Mouse (Mus musculus) cerebellum, adult 8-10 months (tissue): ENCODE results near the gene Cyth2.
A peak's percentile ranks its signal among the peaks of the same experiment; 100 is the strongest.

ENCODE experiments used
- DNase-seq: peaks from one replicate; pipeline ENCODE4 v3.0.0; 2022

The Cyth2 gene

DNA sequence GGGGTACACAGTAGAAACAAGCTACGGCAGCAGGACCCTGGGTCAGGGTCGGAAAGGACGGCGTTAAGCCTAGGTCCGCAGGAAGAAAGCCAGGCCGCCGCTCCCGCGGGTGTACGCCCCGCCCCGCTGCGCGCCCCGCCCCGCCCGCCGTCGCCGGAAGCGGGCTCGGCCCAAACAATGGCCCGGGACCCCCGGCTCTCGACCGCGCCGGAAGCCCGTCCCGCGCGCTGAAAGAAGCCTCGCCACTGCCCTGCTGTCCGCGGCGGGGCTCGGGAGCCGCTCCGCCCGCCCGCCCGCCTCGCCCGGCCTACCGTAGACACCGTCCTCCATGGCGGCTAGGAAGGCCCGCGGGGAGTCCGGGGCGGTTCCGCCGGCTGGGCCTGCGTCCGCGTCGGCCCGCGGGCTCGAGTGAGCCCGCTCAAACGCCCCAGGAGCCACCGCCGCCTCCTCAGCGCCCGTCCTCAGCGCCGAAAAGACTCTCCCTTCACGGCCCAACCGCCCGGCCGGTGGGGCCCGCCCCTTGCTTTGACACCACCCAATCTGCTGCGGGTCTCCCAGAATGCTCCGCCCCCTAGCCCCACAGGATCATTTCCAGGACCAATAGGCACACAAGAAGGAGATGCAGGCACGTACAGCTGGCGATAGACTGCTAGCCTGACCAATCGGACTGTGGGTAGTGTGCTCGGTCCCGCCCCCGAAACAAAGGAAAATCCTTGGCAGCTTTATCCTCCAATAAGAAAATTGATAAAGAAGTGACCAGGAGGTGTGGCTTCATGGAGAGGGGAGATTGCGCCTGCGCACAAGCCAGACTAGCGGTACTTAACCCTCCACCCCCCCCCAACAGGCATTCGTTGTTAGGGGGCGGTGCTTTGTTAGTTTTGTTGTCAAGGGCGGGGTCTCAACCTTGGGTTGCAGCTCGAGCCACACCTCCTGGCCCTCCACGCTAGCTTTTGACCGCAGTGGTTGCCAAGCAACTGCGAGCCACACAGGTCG lies at the start of gene Cyth2:
TSS of gene Cyth2 (minus strand) at position 795 of the 993 bp plus-strand sequence.
- DNase-seq = peak; percentile 99

DNA sequence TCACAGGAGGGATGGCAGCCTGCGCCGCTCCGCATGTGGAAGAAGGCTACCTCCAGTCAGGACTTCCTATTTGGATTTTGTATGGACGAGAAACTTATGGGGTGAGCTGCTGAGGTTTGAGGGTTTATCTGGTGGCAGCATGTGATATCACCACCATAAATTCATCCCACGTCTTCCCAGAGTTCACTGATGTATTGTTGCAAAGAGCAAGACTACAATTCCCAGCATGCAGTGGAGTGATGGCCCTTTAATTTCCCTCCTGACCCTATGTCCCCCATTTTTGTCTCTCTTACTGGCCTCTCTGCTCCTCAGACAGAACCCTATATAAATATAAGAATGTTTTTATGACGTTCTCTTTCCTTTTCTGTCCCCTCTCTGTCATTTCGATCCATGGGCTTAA lies 48.4 kb upstream of the Cyth2 start:
- no peak for DNase-seq

DNA sequence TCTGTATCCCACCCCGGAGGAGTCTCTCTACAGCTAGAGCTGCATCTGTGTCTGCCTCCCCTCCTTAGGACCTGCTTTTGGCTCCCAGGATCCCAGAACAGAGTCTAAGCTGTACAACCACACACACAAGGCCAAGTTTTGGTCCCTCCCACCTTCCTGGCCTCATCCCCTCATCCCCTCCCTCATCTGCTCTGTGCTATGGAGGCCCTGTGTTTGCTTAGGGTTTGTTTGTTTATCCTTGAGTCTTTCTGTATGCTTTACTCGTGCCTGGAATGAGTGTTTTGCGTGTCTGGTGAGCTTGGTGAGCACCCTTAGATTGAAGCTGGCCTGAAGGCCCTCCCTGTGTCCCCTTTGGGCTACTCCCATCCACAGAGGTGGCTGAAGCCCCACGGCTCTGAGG lies 44.6 kb upstream of the Cyth2 start:
- no peak for DNase-seq

DNA sequence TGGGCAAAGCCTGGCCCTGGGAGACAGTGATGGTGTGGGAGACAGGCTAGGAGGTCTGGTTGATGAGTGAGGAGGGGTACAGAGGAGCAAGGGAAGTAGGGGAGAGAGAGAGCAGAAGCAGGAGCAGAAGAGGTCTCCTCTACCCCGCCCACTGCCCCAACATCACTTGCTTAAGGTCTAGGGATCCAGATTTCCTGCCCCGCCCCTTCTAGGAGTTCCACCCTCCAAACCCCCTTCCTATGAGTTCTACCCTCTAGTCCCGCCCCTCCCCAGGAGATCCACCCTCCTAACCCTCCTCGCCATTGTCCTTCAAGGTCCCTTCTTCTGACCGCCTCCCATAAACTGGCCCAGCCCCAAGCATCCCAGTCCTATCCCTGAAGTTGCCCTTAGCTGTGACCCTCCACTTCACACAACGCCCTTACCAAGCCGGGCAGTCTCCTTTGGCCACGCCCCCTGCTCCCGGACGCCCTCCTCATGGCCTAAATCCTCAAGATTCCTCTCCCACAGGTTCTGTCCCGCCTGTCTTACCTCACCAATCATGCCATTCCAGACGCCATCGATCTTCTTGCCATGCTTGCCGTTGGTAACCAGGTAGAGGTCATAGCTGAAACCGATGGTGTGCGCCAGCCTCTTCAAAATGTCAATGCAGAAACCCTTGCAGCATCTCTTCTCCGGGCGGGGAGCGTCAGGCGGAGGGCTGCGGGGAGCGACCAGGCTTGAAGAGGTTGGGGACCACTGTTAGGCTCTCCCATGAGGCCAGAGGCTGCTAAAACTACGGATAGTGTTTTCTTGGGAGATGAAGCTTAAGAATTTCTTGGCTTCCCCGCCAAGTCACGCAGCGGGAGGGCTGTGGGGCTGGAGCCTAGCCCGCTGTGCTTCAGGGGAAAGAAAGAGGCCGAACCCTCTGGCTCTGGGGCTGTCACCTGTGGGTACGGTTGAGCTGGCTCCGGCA lies 42.8 kb upstream of the Cyth2 start:
- peak; percentile 67 for DNase-seq

DNA sequence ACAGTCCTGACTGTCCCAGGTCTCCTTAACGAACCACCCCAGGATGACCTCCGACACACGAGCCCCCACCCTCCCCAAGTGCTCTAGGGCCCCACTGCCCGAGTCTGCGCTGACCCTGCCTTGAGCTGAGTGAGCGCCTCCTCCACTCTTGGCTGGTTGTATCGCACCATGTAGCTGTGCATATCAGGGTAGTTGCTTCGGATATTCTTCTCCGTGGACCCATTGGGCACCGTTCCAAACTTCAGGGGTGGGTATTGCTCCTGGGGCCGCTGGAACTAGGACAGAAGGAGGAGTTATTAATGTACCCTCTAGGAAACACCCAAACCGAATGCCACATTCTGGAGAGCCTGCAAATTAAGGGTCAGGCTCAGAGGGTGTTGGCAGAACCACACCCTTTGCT lies 38.7 kb upstream of the Cyth2 start:
- no peak for DNase-seq

DNA sequence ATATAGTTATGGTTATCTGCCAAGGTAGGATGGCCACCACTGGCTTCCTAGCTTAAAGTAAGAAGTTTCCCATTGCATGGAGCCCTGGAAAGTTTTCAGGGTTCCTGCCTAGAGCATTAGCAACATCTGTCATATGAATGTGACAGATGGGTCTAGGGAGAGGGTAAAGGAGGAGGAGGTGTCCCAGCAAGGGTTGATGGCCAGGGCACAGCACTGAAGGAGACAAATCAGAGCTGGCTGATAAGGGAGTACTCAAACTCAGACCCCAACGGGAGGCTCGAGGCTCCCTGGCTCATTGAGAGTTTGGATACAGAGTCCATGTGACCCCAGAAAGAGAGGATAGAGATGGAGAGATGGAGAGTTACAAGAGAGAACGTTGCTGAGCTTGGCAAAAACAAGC lies 36.3 kb upstream of the Cyth2 start:
- DNase-seq = no peak

DNA sequence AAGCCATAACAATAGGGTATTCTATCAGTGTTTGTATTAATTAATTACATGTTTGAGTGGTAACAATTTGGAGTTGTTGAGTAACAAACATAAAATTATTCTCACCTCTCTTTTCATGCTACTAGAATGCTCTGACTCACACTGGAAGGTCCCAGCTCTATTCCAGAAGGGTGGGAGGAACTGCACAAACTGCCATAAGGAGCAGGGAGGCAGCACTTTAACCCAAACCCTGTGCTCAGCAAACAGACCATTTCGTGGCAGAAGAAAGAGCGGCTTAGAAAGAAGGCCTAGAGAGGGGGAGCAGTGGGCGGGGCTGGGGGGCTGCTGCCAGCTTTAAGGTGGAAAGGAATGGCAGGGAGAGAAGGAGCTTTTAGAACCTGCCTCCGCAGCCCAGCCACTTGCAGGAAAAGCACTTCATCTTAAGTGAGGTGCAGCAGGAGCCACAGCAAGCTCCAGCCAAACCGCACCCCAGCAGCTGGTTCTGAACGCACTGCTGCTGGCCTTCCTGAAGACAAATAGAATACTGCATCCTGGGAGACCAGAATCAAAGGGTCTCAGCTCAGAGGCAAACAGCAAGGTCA lies 34.2 kb upstream of the Cyth2 start:
- no peak for DNase-seq

DNA sequence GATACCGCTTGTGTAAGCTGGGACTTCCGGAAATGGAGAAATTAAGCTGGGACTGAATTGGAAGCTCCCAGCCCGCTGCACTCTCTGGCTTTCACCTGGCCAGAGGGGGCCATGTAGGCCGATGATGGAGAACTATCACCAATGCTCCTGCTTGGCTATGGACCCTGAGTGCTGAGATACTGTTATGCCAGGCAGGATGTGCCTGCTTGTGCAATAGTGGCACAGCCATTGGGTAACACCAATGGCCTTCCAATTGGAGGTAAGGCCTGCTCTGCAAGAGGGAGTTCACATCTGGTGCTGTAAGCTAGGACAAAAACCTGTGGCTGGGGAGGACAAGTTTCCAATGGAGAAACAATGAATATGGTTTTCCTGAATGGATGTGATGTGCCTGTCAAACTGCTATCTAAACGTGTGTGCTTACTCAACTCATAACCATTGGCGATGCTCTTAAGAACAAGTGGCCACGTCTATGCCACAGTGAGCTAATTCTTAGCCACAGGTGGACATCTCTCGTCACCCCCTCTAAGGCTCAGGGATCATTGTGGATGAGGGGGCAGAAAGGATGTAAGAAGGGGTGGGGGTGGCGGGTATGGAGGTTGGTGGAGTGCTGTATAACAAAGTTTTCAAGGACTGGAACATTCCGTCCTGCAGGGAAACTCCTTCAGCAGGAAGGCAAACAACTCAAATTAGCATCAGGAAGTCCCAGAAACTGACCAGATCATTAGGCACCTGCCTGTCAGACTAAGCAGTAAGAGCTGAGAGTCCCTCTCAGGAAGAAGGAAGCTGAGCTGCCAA lies 28.8 kb upstream of the Cyth2 start:
- DNase-seq = no peak

DNA sequence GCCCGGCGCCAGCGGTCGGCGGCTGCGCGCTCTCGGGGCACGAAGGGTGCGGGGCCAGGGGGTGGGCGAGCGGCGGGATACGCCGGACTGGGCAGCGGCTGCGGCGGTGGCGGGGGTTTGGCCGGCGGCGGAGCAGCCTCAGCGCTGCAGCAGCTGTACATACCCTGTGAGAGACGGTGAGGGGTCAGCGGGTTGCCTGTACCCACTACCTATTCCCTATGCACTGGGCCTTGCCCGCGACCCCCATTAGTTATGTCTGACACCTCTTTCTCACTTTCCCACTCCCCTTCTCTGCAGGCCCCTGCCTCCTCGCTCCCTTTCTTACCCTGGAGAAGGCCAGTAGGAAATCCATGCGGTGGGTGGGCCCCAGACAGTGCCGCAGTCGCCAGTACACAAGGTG lies 19.5 kb upstream of the Cyth2 start:
- peak; percentile 8 for DNase-seq

DNA sequence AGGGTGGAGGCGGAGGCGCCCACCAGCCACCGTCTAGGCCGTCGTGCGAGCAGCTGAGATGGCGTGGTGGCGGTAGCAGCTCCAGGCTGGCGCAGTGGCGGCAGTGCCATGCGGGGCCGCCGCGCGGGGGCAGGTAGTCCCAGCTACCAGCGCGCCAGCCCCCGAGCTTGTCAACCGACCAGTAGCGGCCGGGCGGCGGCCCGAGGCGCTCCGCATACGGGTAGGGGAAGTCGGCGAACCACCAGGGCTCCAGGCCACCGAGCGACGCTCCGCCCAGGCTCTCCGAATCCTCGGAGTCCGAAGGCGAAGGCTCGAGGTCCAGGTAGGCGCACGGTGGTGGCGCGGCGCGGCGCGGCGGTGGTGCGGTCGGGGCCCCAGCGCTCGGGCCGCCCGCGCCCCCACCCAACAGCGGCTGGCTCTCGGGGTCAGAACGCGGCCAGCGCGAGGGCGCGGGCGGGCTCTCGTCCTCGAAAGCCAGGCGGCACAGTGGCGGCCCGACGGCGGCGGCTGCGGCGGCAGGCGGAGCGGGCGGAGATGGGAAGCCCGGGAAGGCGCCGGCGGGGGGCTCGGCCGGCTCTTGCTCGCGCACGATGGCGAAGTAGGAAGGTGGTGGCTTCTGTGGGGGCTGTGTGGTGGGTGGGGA lies 18.9 kb upstream of the Cyth2 start:
- peak; percentile 6 for DNase-seq

DNA sequence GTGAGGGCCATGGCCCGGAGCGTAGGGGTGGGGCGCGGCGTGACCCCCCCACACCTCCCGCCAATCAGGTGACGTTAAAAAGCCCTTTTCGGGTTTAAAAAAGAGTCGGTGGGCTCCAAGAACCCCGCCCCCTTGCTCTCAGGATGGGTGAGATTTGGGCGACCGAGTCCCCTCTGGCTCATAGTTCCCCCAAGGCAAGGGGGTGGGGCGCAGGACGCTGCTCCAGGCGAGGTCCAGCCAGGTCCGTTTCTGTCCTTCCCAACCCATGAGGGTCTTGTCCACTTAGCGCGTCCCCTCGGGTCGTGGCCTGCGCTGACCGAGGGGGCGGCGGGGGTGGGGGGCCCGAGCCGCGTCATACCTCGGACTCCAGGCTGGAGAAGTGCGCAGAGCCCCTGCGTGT lies 18.0 kb upstream of the Cyth2 start:
- peak; percentile 10 for DNase-seq

DNA sequence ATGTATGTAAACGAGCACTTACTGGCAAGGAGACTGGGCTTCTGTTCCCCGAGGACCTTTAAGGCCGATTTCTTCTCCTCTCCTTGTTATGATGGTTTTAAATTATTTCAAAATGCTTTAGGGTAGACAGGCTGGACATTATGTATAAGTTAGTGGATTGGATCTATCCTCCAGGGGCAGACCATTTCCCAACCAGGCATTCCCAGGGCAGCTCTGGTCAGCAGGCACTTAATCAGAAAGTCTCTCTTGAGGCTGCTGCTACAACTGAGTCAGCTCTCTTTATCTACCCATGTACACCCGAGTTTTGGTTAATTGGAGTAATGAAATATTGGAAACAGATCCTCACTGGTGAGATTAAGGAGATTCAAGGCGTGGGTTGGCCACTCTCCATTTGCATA lies 16.7 kb upstream of the Cyth2 start:
- no peak for DNase-seq

DNA sequence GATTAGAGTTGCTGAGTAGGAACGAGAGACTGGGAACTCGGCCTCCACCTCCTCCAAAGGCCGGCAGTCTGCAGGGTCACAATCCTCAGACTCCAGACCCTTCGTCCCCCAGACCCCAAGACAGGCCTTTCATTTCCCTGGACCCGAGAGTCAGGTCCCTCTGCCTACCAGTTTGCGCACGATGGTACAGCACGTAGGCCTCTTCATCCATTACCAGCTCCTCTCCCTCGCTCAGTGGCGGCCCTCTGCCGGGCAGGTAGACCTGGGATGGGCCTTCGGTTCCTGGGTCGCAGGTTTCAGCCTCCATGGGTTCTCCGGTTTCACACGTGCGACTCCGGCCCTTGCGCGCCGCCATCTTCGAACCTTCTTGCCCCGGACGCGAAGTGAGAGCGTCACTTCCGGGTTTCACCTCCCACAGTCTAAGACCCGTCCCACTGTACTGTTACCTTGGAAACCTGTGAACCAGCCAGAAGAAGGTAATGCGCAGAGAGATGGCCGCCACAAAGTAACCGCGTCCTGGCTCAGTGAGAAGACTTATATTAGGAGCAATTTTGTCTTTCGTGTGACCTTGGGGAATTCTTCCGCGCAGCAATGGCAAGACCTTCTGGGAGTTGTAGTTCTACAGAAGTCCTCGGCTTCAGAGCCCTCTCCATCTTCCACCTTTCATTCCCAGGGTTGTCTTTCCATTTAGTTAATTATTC lies 16.2 kb upstream of the Cyth2 start, which contains the start of gene Grwd1:
TSS of gene Grwd1 (minus strand) at position 518 of the 701 bp plus-strand sequence.
- DNase-seq = peak; percentile 80

DNA sequence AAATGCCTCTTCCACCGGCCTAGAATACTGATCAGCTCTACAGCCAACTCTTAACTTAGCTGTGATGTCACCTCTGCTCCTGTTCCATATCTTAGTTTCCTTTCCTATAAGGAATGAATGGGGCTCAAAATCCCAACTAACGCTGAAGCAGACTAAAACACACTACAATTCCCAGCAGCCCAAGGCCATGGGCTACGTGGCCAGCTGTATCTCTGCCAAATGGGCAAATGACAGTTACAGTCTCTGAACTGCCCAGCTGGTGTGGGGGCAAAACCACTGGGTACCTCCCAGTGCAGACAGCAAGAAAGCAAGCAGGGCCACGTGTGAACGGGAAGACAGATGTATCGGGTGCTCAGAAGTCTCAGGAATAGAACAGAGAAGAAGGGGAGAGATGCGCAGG lies 12.2 kb upstream of the Cyth2 start:
- DNase-seq = no peak

DNA sequence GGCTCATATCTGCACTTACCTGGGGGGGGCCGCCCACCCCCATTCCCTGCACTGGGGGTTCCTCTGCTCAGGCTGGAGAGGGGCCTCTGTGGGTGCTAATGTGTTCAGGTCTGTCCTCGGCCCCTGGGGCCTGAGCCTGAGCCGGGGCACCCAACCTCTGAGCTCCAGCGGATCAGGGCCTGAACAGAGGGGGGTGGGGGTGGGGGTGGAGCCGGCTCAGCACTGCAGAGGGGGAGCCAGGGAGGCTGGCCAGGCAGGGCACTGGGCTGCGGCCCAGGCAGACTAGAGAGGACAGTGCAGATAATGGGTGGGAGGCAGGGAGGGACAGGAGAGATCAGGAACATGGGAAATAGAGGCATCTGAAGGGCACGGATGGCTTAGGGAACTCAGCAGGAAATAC lies 10.2 kb upstream of the Cyth2 start, which contains the start of gene Kcnj14:
TSS of gene Kcnj14 (minus strand) at position 185 of the 400 bp plus-strand sequence.
- DNase-seq = no peak

DNA sequence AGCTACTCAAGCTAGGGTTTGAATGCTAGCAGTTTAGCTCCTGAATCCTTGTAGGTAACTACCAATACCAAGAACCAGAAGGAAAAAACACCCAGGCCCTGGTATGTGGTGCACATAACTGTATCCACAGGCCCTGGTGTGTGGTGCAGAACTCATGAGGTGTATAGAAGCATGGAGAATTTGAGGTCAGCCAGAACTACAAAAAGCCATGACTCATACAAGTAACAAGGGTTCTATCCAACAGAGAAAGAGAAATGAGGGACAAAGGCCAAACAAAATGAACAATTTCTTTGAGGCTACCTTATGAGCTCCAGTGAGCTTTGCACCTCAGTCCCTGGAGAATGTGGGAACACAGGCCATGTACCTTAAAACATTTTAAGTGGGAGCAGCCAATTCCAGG lies 6.5 kb upstream of the Cyth2 start:
- no peak for DNase-seq

DNA sequence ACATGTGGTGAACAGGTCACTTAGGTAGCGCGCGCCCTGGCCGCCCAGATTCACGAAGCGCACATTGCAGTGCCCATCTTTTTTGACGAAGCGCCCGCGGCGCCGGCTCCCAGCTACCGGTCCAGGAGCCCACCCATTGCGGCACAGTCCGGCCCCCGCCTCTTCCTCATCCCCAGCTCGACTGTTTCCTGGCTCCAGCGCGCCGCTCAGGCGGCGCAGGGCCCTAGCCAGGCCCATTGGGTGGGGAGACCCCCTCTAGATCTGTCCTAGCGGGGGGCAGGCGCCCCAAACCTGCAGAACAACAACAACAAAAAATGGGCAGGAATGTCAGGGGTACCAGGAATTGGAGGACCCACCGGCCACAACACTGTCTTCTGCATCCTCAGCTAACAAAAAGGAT lies 5.5 kb upstream of the Cyth2 start:
- no peak for DNase-seq

DNA sequence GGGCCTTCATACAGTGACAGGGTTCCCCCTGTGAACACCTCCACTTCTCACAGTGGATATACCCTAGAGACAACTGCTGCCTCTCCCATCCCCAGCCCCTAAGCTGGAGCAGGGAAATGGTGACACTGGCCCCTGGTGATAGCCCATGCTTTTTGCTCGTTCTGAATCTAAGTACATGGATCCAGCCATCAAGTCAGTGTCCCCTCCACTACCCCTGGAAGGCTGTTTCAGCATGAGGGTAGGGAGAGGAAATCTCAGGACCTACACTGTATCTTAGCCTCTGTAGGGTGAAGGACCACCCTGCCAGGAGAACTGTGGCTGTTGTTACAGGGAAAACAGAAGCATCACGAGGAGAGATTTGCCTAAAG lies 1.6 kb upstream of the Cyth2 start:
- DNase-seq = peak; percentile 19

DNA sequence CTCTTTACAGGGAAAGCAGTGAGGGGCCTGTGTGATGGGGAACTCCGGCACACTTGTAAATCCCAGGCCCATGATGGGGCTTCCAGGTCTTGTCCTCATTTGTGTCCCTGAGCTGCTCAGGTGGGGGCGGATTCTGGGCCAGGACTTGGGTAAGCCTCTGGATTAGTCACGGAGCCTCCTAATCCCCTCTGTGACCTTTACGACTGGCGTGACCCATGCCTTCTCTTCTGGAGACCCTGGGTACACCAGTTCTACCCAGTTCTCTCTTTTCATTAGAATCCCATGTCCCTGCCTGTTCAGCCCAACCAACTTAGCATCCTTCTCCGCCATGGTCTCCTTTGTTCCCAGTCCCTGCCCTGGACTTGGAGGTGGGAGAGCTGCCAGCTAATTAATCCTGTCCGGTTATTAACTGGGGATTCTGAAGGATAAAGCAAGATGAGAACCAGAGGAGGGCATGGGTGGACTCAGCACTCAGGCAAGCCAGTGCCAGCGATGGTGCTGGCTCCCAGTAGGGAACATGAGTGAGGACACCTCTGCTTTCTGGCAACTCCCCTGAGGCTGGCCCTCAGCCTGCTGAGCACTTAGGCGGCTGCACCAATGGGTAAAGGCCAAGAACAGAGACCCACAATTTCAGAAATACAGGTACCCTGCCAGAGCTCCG lies 1.1 kb upstream of the Cyth2 start:
- no peak for DNase-seq

DNA sequence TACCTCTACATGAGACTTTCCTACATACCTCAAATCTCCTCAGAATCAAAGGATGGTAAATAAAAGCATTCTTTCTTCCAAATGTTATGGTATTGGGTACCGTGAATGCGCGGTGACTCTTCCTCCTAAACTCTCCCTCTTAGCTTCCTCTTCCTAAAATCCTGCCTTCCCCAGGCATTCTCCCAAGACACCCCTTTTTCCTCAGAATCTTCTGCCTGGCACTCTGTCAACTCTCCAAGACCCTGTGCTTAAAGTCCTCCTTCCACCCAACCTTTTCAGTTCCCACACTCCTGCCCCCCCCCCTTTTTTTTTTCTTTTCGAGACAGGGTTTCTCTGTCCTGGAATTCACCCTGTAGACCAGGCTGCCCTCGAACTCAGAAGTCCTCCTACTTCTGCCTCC lies 460 bp upstream of the Cyth2 start:
- DNase-seq = no peak

DNA sequence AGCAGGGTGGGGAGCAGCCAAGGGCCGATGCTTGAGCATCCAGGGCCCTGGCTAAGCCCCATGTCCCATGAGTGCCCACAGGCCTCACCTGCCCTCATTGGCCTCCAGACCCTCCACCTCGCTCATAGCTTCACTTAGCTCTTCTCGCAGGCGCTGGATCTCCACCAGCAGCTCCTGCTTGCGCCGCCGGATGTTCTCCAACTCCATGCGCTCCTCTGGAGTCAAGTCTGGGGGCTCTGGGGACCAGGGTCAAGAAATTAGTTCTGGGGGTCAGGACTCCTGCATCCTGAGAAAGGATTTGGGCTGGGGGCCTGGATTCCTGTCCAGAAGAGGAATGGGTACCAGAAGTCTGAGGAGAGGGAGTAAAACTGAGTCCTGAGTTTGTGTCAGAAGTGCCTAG lies 1.5 kb downstream of the Cyth2 start:
- no peak for DNase-seq
